Mouse (Mus musculus) CD4-positive naive resting alpha-beta T cell, adult 76 days (primary cell): ENCODE data around the gene Kdelr1. TPM values are rescaled to one million over a fixed set of nuclear protein-coding genes. Genes with fewer than 3 reads are reported as not detected.

Experiments
- total RNA-seq: library from RNA; stranded (reverse); gene quantifications from one replicate; pipeline ENCODE4 v1.2.4, GENCODE M21; 2023

Kdelr1 gene
- 38.2 TPM for total RNA-seq

GRCm38 (mm10) chr7:45872624-45873023, at the start of gene Kdelr1:
Kdelr1 (plus strand) TSS chr7:45872772.

GRCm38 (mm10) chr7:45824598-45824997, 48.0 kb upstream of the Kdelr1 start, which contains the start of gene Kcnj14:
Kcnj14 (minus strand) TSS chr7:45824782.

DNA sequence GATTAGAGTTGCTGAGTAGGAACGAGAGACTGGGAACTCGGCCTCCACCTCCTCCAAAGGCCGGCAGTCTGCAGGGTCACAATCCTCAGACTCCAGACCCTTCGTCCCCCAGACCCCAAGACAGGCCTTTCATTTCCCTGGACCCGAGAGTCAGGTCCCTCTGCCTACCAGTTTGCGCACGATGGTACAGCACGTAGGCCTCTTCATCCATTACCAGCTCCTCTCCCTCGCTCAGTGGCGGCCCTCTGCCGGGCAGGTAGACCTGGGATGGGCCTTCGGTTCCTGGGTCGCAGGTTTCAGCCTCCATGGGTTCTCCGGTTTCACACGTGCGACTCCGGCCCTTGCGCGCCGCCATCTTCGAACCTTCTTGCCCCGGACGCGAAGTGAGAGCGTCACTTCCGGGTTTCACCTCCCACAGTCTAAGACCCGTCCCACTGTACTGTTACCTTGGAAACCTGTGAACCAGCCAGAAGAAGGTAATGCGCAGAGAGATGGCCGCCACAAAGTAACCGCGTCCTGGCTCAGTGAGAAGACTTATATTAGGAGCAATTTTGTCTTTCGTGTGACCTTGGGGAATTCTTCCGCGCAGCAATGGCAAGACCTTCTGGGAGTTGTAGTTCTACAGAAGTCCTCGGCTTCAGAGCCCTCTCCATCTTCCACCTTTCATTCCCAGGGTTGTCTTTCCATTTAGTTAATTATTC, 42.0 kb upstream of the Kdelr1 start, which contains the start of gene Grwd1:
TSS of gene Grwd1 (minus strand) at position 518 of the 701 bp plus-strand sequence.

DNA sequence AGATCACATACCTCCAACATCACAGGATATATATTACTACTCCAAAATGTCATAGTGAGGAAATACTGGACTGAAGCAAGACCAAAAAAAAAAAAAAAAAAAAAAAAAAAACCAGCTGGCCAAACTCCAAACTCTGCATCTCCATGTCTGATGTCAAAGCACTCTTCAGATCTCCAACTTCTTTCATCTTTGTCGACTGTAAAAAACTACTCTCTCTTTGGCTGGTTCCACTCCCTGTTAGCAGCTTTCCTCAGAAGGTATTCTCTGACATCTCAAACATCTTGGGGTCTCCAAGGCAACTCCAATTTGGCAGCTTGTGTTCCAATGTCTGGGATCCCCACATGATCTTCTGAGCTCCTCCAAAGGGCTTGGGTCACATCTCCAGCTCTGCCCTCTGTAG, 5.7 kb downstream of the Kdelr1 start, which contains the start of gene Grin2d:
TSS of gene Grin2d (minus strand) at position 101 of the 400 bp plus-strand sequence.

DNA sequence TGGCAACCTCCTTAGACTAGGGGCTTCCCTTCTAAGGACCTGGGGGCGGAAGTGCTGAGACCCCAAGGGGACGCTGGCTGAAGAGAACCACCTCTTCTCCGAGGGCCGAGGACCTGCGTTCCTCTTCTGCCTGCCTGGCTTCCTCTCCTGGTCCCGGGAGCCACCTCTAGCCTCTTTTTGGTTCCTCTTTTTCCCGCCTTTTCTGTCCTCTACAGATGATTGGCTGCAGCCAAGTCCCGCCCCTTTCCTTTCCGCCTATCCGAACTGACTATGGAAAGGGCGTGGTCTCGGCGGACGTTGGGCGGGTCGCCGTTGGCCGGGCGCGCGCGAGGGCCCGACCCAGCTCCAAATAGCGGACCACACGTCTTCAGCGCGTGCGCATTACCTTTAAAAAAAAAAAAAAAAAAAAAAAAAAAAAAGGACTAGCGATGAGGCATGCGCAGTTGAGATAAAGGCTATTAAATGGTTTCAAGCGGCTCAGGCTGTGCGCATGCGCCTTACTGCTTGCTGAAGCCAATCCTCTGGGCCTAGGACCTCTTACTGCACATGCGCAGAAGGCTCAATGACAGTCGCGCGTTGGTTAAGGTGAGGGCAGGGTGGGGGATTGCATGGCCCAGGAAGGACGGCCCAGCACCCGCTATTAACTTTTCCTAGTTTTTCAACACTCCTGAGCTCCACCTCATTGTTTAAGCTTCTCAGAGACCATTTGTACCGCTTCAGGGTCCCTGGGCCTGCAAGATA, 24.1 kb downstream of the Kdelr1 start, which contains the start of the genes Syngr4 and Tmem143:
TSS of gene Syngr4 (minus strand) at position 198 of the 741 bp plus-strand sequence.
TSS of gene Tmem143 (plus strand) at position 425 of the 741 bp plus-strand sequence.

GRCm38 (mm10) chr7:45921242-45921621, 48.7 kb downstream of the Kdelr1 start, which contains the start of gene Emp3:
Emp3 (minus strand) TSS chr7:45921404.

DNA sequence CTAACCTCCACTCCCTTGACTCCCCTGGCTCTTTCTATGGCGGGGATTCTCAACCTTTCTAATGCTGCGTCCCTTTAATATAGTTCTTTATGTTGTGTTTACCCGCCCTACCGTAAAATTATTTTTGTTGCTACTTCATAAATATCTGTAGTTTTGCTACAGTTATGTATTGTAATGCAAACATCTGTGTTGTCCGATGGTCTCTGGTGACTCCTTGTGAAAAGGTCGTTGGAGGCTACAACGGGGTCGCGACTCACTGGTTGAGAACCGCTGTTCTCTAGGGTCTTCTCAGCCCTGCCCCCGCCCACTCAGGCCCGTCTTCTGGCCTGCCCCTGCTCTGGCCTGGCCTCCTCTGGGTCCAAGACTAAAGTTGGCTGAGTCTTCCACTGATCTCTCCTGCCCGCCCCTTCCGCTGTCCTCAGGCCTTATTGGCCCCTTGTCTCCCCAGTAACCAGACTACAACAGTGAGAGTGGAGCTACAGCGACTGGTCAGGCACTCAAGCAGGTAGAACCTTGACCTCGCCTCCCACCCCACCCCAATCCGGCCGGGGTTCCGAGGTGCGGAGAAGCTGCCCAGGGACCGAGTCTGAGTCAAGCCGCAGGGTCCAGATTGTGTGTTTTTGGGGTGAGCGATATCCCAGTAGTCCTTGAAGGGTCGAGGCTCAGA, 51.3 kb downstream of the Kdelr1 start, which contains the start of gene Ccdc114:
TSS of gene Ccdc114 (plus strand) at position 311 of the 667 bp plus-strand sequence.

Other genes with a start within 250 kb of the Kdelr1 start
- 0.73 TPM for gene Rasip1, start 245.3 kb upstream of the Kdelr1 start, total RNA-seq
- not detected for gene Mamstr, start 232.8 kb upstream of the Kdelr1 start, total RNA-seq
- gene Fut2, start 206.4 kb upstream of the Kdelr1 start, total RNA-seq, result not detected
- gene Ntn5, start 188.8 kb upstream of the Kdelr1 start, total RNA-seq, result not detected
- gene Sec1, start 178.4 kb upstream of the Kdelr1 start, total RNA-seq, result not detected
- gene Car11, start 172.9 kb upstream of the Kdelr1 start, total RNA-seq, result 8.1 TPM
- 29.5 TPM for gene Dbp, start 167.7 kb upstream of the Kdelr1 start, total RNA-seq
- 2,694 TPM for gene Rpl18, start 157.3 kb upstream of the Kdelr1 start, total RNA-seq
- gene Sphk2, start 154.8 kb upstream of the Kdelr1 start, total RNA-seq, result 21.3 TPM
- 1.5 TPM for gene Fam83e, start 151.6 kb upstream of the Kdelr1 start, total RNA-seq
- not detected for gene Spaca4, start 147.0 kb upstream of the Kdelr1 start, total RNA-seq
- gene Lmtk3, start 89.0 kb upstream of the Kdelr1 start, total RNA-seq, result 0.82 TPM
- 5.2 TPM for gene Sult2b1, start 88.1 kb upstream of the Kdelr1 start, total RNA-seq
- 137 TPM for gene Cyth2, start 58.2 kb upstream of the Kdelr1 start, total RNA-seq
- gene Kcnj14, start 48.0 kb upstream of the Kdelr1 start, total RNA-seq, result 1.5 TPM
- 29.9 TPM for gene Grwd1, start 41.8 kb upstream of the Kdelr1 start, total RNA-seq
- gene Grin2d, start 5.6 kb downstream of the Kdelr1 start, total RNA-seq, result 0.76 TPM
- not detected for gene Syngr4, start 23.9 kb downstream of the Kdelr1 start, total RNA-seq
- 9.1 TPM for gene Tmem143, start 24.2 kb downstream of the Kdelr1 start, total RNA-seq
- 269 TPM for gene Emp3, start 48.6 kb downstream of the Kdelr1 start, total RNA-seq
- 2.6 TPM for gene Ccdc114, start 51.3 kb downstream of the Kdelr1 start, total RNA-seq
- not detected for gene Abcc6, start 157.5 kb downstream of the Kdelr1 start, total RNA-seq
- gene Nomo1, start 160.9 kb downstream of the Kdelr1 start, total RNA-seq, result 43.4 TPM
- gene Kcnj11, start 228.0 kb downstream of the Kdelr1 start, total RNA-seq, result not detected